Mouse (Mus musculus) lung, embryonic 14.5 days (tissue): Measurements from ENCODE around the gene Shisa9. TPM values are rescaled to one million over a fixed set of nuclear protein-coding genes. Genes with fewer than 3 reads are reported as not detected.

Source experiments
- ATAC-seq: fragments of 200-750 bp; cut with Nextera tagmentation; 2 replicates; pipeline ENCODE4 v1.8.0; 2017; ENCODE audit warnings: mild to moderate bottlenecking, moderate TSS enrichment, moderate library complexity; ENCODE audit not compliant: insufficient read depth
- DNase-seq: peaks from one replicate; pipeline ENCODE4 v3.0.0-alpha.2; 2015
- H3K27ac ChIP-seq: fragments of 300-500 bp; sonication (generic); 2 replicates; pipeline ENCODE4 v1.5.1; 2014; ENCODE audit warnings: low read depth, mild to moderate bottlenecking, moderate library complexity
- H3K27me3 ChIP-seq: fragments of 300-500 bp; sonication (generic); 2 replicates; pipeline ENCODE4 v1.6.1; 2014; ENCODE audit warnings: low read length, control low read depth; ENCODE audit not compliant: insufficient read depth
- H3K36me3 ChIP-seq: fragments of 300-500 bp; sonication (generic); 2 replicates; pipeline ENCODE4 v1.6.1; 2014; ENCODE audit warnings: control low read depth; ENCODE audit not compliant: insufficient read depth
- H3K4me1 ChIP-seq: fragments of 300-500 bp; sonication (generic); 2 replicates; pipeline ENCODE4 v1.6.1; 2014; ENCODE audit warnings: antibody characterized with exemption, control low read depth; ENCODE audit not compliant: insufficient read depth
- H3K4me2 ChIP-seq: fragments of 300-500 bp; sonication (generic); 2 replicates; pipeline ENCODE4 v1.6.1; 2014; ENCODE audit warnings: mild to moderate bottlenecking
- H3K4me3 ChIP-seq: fragments of 300-500 bp; sonication (generic); 2 replicates; pipeline ENCODE4 v1.5.1; 2014; ENCODE audit warnings: low read depth, low read length
- H3K9ac ChIP-seq: fragments of 300-500 bp; sonication (generic); 2 replicates; pipeline ENCODE4 v1.6.1; 2014
- H3K9me3 ChIP-seq: fragments of 300-500 bp; sonication (generic); 2 replicates; pipeline ENCODE4 v1.6.1; 2016; ENCODE audit warnings: low read depth, low read length, control low read depth
- CTCF ChIP-seq: IDR thresholded peaks from 2 replicates; pipeline ENCODE4 v1.5.1; 2016; ENCODE audit warnings: antibody characterized with exemption, low read depth
- WGBS: fragments of 180-500 bp; shearing (Covaris S2); extraction: QIAGEN DNeasy Blood & Tissue Kit; methylation state at CpG from one replicate; pipeline ENCODE4 v1.1.7; 2014; 5-methylcytosine and 5-hydroxymethylcytosine counted together
- polyA plus RNA-seq: library from polyadenylated mRNA; unstranded; fragments of >200 nt; fragmentation: Nextera tagmentation; extraction: Ambion mirVana; gene quantifications from 2 replicates; pipeline ENCODE4 v1.2.1, GENCODE M21; 2014

Shisa9 gene
- polyA plus RNA-seq, 1 experiment from 2014 or later, result 5.8 TPM

GRCm38 (mm10) chr16:12119463-12119862 is 135.6 kb downstream of the Shisa9 start:
- Histone ChIP-seq H3K4me2 (no peak overlapping the region), H3K9me3 (no peaks in the 10 kb centered on the region), H3K9ac (no peak overlapping the region), H3K27ac (no peak overlapping the region), H3K4me3 (no peak overlapping the region), H3K4me1 (no peaks in the 10 kb centered on the region), H3K36me3 (no peaks in the 10 kb centered on the region), H3K27me3 (no peaks in the 10 kb centered on the region)
- DNase-seq (no peak), ATAC-seq (no peak)
- 76% methylated on average over 3 of the region's 3 CpGs for WGBS
- no peak for TF ChIP-seq CTCF

GRCm38 (mm10) chr16:12129782-12130181 is 145.9 kb downstream of the Shisa9 start:
- Histone ChIP-seq H3K4me1 (no peaks in the 10 kb centered on the region), H3K4me3 (no peak overlapping the region), H3K9me3 (no peaks in the 10 kb centered on the region; the same call in 1 of the 2 replicates), H3K9ac (no peak overlapping the region), H3K27ac (no peak overlapping the region), H3K36me3 (no peaks in the 10 kb centered on the region), H3K4me2 (no peak overlapping the region), H3K27me3 (no peaks in the 10 kb centered on the region)
- ATAC-seq (no peak), DNase-seq (no peak)
- TF ChIP-seq CTCF, result no peak
- 77% methylated on average over 3 of the region's 3 CpGs for WGBS

GRCm38 (mm10) chr16:12146666-12147065 is 162.8 kb downstream of the Shisa9 start:
- Histone ChIP-seq H3K4me3 (no peak overlapping the region), H3K4me2 (no peak overlapping the region), H3K36me3 (no peaks in the 10 kb centered on the region), H3K9ac (no peak overlapping the region), H3K9me3 (no peaks in the 10 kb centered on the region), H3K4me1 (no peaks in the 10 kb centered on the region), H3K27me3 (no peaks in the 10 kb centered on the region), H3K27ac (no peak overlapping the region)
- no peak for ATAC-seq
- TF ChIP-seq CTCF, result no peak
- DNase-seq, result peak; percentile 35

GRCm38 (mm10) chr16:12151986-12152385 is 168.1 kb downstream of the Shisa9 start:
- Histone ChIP-seq H3K9me3 (no peaks in the 10 kb centered on the region), H3K9ac (no peak overlapping the region), H3K4me2 (no peak overlapping the region), H3K4me1 (no peaks in the 10 kb centered on the region), H3K27ac (no peak overlapping the region), H3K36me3 (no peaks in the 10 kb centered on the region), H3K4me3 (no peak overlapping the region), H3K27me3 (no peaks in the 10 kb centered on the region)
- 63% methylated on average over 4 of the region's 4 CpGs for WGBS
- TF ChIP-seq CTCF, result no peak
- DNase-seq (peak; percentile 5), ATAC-seq (no peak)

- no peaks in the 10 kb centered on the region for H3K27me3 ChIP-seq
- TF ChIP-seq CTCF, result no peak
- H3K4me1 ChIP-seq, result no peaks in the 10 kb centered on the region
- no peaks in the 10 kb centered on the region for H3K36me3 ChIP-seq
- no peak overlapping the region for H3K4me2 ChIP-seq
- no peak overlapping the region for H3K4me3 ChIP-seq
- H3K9me3 ChIP-seq, result no peaks in the 10 kb centered on the region
- no peak overlapping the region for H3K9ac ChIP-seq
- no peak for ATAC-seq
- no peak for DNase-seq
- WGBS, result 82% methylated on average over 2 of the region's 2 CpGs
- H3K27ac ChIP-seq, result no peak overlapping the region
Measured at GRCm38 (mm10) chr16:12154476-12154875, 170.6 kb downstream of the Shisa9 start.

- 93% methylated on average over 1 of the region's 1 CpGs for WGBS
Measured at GRCm38 (mm10) chr16:12173482-12174041, 189.6 kb downstream of the Shisa9 start.

GRCm38 (mm10) chr16:12178031-12178430 is 194.1 kb downstream of the Shisa9 start:
- no peak overlapping the region for H3K4me2 ChIP-seq
- H3K27ac ChIP-seq, result no peak overlapping the region
- H3K27me3 ChIP-seq, result no peaks in the 10 kb centered on the region
- no peaks in the 10 kb centered on the region for H3K4me1 ChIP-seq
- no peaks in the 10 kb centered on the region for H3K9me3 ChIP-seq
- no peak overlapping the region for H3K4me3 ChIP-seq
- ATAC-seq (no peak), DNase-seq (peak; percentile 35)
- TF ChIP-seq CTCF, result no peak
- no peaks in the 10 kb centered on the region for H3K36me3 ChIP-seq
- 57% methylated on average over 2 of the region's 2 CpGs for WGBS
- no peak overlapping the region for H3K9ac ChIP-seq

More at GRCm38 (mm10) chr16:12173482-12174041, 189.6 kb downstream of the Shisa9 start:
- TF ChIP-seq CTCF, result no peak
- H3K9me3 ChIP-seq, result no peaks in the 10 kb centered on the region
- H3K4me2 ChIP-seq, result no peak overlapping the region
- no peak overlapping the region for H3K9ac ChIP-seq
- no peaks in the 10 kb centered on the region for H3K36me3 ChIP-seq
- H3K4me3 ChIP-seq, result no peak overlapping the region
- H3K27me3 ChIP-seq, result no peaks in the 10 kb centered on the region
- DNase-seq, result no peak
- H3K4me1 ChIP-seq, result no peaks in the 10 kb centered on the region
- H3K27ac ChIP-seq, result no peak overlapping the region
- ATAC-seq, result no peak
